Mouse (Mus musculus) kidney, postnatal 0 days (tissue): Measurements from ENCODE around the gene Gm28038. TPM values are rescaled to one million over a fixed set of nuclear protein-coding genes. Genes with fewer than 3 reads are reported as not detected.

Experiments
- ATAC-seq: fragments of 200-750 bp; cut with Nextera tagmentation; replicated peaks from 2 replicates; pipeline ENCODE4 v1.8.0; 2017; ENCODE audit warnings: low read depth, moderate number of reproducible peaks, moderate TSS enrichment, moderate library complexity; ENCODE audit not compliant: low FRiP score
- DNase-seq: peaks from one replicate; pipeline ENCODE4 v3.0.0-alpha.2; 2016; ENCODE audit warnings: low spot score
- H3K27ac ChIP-seq: fragments of 300-500 bp; sonication (generic); 2 replicates; pipeline ENCODE4 v1.5.1; 2014; ENCODE audit warnings: mild to moderate bottlenecking
- H3K27me3 ChIP-seq: fragments of 300-500 bp; sonication (generic); 2 replicates; pipeline ENCODE4 v1.6.1; 2014; ENCODE audit warnings: low read length, mixed read lengths; ENCODE audit not compliant: insufficient read depth
- H3K36me3 ChIP-seq: fragments of 300-500 bp; sonication (generic); 2 replicates; pipeline ENCODE4 v1.6.1; 2014; ENCODE audit warnings: low read length, mixed read lengths; ENCODE audit not compliant: insufficient read depth
- H3K4me1 ChIP-seq: fragments of 300-500 bp; sonication (generic); replicated peaks from 2 replicates; pipeline ENCODE4 v1.6.1; 2014; ENCODE audit warnings: antibody characterized with exemption, low read length, mixed read lengths; ENCODE audit not compliant: insufficient read depth
- H3K4me2 ChIP-seq: fragments of 300-500 bp; sonication (generic); 2 replicates; pipeline ENCODE4 v1.6.1; 2014; ENCODE audit warnings: mild to moderate bottlenecking, low read length, moderate library complexity, mixed read lengths
- H3K4me3 ChIP-seq: fragments of 300-500 bp; sonication (generic); replicated peaks from 2 replicates; pipeline ENCODE4 v1.5.1; 2014; ENCODE audit warnings: low read depth, low read length
- H3K9ac ChIP-seq: fragments of 300-500 bp; sonication (generic); 2 replicates; pipeline ENCODE4 v1.6.1; 2014; ENCODE audit warnings: low read depth, low read length
- H3K9me3 ChIP-seq: fragments of 300-500 bp; sonication (generic); replicated peaks from 2 replicates; pipeline ENCODE4 v1.6.1; 2016; ENCODE audit warnings: low read length, inconsistent platforms, mixed read lengths
- CTCF ChIP-seq: IDR thresholded peaks from 2 replicates; pipeline ENCODE4 v1.5.1; 2016; ENCODE audit warnings: antibody characterized with exemption, low read depth, mild to moderate bottlenecking, moderate library complexity
- WGBS: fragments of 180-500 bp; shearing (Covaris S2); extraction: QIAGEN DNeasy Blood & Tissue Kit; methylation state at CpG from one replicate; pipeline ENCODE4 v1.1.7; 2014; 5-methylcytosine and 5-hydroxymethylcytosine counted together
- polyA plus RNA-seq: library from polyadenylated mRNA; unstranded; fragments of >200 nt; fragmentation: Nextera tagmentation; extraction: Ambion mirVana; gene quantifications from 2 replicates; pipeline ENCODE4 v1.2.1, GENCODE M21; 2015

Gm28038 gene
- polyA plus RNA-seq, 1 experiment from 2014 or later: not detected

- no peak for TF ChIP-seq CTCF
- Histone ChIP-seq H3K27me3 (no peaks in the 10 kb centered on the region), H3K27ac (no peak overlapping the region), H3K4me3 (no peak overlapping the region), H3K9me3 (no peaks in the 10 kb centered on the region), H3K4me1 (peaks cover 7% of the 10 kb centered on the region), H3K9ac (no peak overlapping the region), H3K4me2 (no peak overlapping the region), H3K36me3 (peaks cover 41% of the 10 kb centered on the region)
- no peak for ATAC-seq
- DNase-seq: no peak
- 95% methylated on average over 42 of the region's 42 CpGs for WGBS
Measured at GRCm38 (mm10) chr2:30255631-30256395, 25.0 kb upstream of the Gm28038 start.

- Histone ChIP-seq H3K27ac (no peak overlapping the region), H3K4me1 (peaks cover 7% of the 10 kb centered on the region), H3K4me3 (no peak overlapping the region), H3K4me2 (no peak overlapping the region), H3K9me3 (no peaks in the 10 kb centered on the region), H3K9ac (no peak overlapping the region), H3K36me3 (peaks cover 42% of the 10 kb centered on the region), H3K27me3 (no peaks in the 10 kb centered on the region)
- no peak for ATAC-seq
- TF ChIP-seq CTCF: no peak
- no peak for DNase-seq
- 96% methylated on average over 30 of the region's 30 CpGs for WGBS
Measured at GRCm38 (mm10) chr2:30256616-30257350, 24.1 kb upstream of the Gm28038 start.

GRCm38 (mm10) chr2:30257699-30258460 lies 23.0 kb upstream of the Gm28038 start:
- H3K36me3 ChIP-seq: peaks cover 47% of the 10 kb centered on the region
- WGBS: 75% methylated on average over 7 of the region's 7 CpGs

GRCm38 (mm10) chr2:30258600-30258999 lies 22.2 kb upstream of the Gm28038 start:
- WGBS: 54% methylated on average over 4 of the region's 4 CpGs
- Histone ChIP-seq H3K4me1 (peaks cover 7% of the 10 kb centered on the region; the same call in 1 of the 2 replicates), H3K27ac (no peak overlapping the region), H3K9me3 (no peaks in the 10 kb centered on the region), H3K27me3 (no peaks in the 10 kb centered on the region), H3K36me3 (peaks cover 54% of the 10 kb centered on the region), H3K9ac (no peak overlapping the region), H3K4me2 (no peak overlapping the region), H3K4me3 (no peak overlapping the region)
- ATAC-seq: 0 out of 2 replicates have a peak, but pooled peaks have one; percentile 19
- TF ChIP-seq CTCF: no peak
- DNase-seq: peak; percentile 47

More at GRCm38 (mm10) chr2:30257699-30258460, 23.0 kb upstream of the Gm28038 start:
- H3K27me3 ChIP-seq: no peaks in the 10 kb centered on the region
- H3K9me3 ChIP-seq: no peaks in the 10 kb centered on the region
- no peak overlapping the region for H3K4me2 ChIP-seq
- ATAC-seq (no peak), DNase-seq (no peak)
- H3K4me1 ChIP-seq: peaks cover 7% of the 10 kb centered on the region
- no peak for TF ChIP-seq CTCF
- no peak overlapping the region for H3K9ac ChIP-seq
- H3K4me3 ChIP-seq: no peak overlapping the region
- H3K27ac ChIP-seq: peak overlapping the region; percentile 66

- no peak for TF ChIP-seq CTCF
- Histone ChIP-seq H3K4me1 (peaks cover 7% of the 10 kb centered on the region; the same call in 1 of the 2 replicates), H3K9ac (no peak overlapping the region), H3K27ac (no peak overlapping the region; the same call in 1 of the 2 replicates), H3K36me3 (peaks cover 61% of the 10 kb centered on the region), H3K9me3 (no peaks in the 10 kb centered on the region), H3K27me3 (no peaks in the 10 kb centered on the region), H3K4me2 (no peak overlapping the region), H3K4me3 (no peak overlapping the region)
- DNase-seq (no peak), ATAC-seq (no peak)
- WGBS: 87% methylated on average over 15 of the region's 15 CpGs
Measured at GRCm38 (mm10) chr2:30259131-30260064, 21.4 kb upstream of the Gm28038 start.
